Mouse (Mus musculus) megakaryocyte-erythroid progenitor cell, adult 5-6 weeks (primary cell): ENCODE results near the gene 5730480H06Rik. TPM values are rescaled to one million over a fixed set of nuclear protein-coding genes. Genes with fewer than 3 reads are reported as not detected.

Source experiments
- ATAC-seq: replicated peaks from 2 replicates; pipeline ENCODE4 v1.8.0; 2016; ENCODE audit warnings: mild to moderate bottlenecking, inconsistent platforms; ENCODE audit not compliant: severe bottlenecking, poor library complexity, low FRiP score, low TSS enrichment
- total RNA-seq, 2 experiments: library from RNA; stranded (forward) in 1 of 2; stranded (reverse) in 1 of 2; fragments of 200-1000, 215-1000 nt in 1 of 2; fragments of >200 nt in 1 of 2; fragmentation: Nextera tagmentation in 1 of 2; gene quantifications; 2 replicates each; pipeline ENCODE4 v1.2.3; 2014 to 2017

The 5730480H06Rik gene
- total RNA-seq, 2 experiments from 2014 or later, result 9.3 to 43.0 TPM

DNA sequence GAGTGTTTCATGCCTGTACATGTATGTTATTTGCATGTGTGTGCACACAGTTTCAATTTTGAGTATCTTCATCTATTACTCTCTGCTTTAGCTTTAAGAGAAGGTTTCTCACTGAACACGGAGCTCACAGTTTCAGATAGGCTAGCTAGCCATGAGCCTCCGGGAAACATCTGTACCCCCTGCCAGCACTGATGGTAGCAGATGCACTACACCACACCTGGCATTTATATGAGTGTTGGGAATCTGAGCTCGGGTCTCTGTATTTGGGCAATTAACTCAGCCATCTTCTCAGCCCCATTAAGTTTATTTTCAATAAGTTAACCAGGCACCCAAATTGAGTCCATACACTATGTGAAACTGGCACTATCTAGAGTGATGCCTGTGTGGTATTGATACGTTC is 83.7 kb downstream of the 5730480H06Rik start:
- no peak for ATAC-seq

DNA sequence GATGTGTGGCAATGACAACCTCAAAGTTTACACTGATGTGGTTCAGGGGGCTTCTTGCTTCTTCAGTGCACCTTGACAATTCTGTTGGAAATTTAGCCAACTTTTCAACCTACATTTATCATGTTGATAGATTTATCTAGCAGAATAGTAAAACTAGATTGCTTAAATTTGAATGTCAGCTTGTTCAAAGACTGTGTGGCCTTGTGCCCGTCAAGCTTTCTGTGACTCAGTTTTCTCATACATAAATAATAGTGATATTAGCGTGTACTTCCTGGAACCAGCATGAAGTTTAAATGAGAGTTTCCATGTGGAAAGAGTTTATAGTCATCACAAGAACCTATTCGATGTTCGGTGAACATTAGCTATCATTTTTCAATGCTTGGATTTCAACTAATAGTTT is 84.5 kb downstream of the 5730480H06Rik start:
- ATAC-seq, result no peak

DNA sequence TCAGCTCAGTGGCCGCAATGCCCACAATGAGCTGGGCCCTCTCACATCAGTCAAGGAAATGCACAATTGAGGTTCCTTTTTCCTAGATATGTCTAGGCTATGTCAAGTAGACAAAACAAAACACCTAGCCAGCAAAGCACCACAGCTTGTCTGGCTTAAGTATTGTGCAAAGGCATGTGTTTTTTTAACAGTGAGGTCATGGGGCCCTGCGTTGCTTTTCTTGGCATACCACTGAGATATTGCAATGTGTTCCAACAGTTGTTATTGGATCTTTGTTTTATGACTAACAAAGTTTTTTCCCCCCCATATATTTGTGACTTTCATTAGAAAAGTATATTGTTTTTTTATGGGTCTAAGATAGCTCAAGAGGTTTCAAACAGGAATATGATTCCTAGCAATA is 92.0 kb downstream of the 5730480H06Rik start:
- ATAC-seq, result no peak

DNA sequence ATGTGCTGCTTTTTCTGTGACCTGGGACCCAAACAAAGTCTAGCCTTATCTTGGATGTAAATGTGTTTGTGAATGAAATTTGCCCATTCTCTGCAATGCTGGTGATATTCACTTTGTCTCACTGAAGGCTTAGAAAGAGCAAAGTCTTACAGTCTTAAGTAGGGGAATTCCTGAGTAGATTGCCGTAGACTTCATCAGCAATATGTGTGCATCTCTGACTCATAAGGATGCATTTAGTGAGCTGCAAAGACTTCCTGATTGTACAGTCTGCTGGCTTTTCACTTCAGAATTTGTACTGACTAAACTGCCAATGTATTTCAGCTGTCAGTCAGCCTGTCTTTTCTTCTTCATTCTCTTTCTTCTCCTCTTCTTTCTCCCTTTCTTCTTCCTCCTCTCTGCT is 94.2 kb downstream of the 5730480H06Rik start:
- no peak for ATAC-seq

DNA sequence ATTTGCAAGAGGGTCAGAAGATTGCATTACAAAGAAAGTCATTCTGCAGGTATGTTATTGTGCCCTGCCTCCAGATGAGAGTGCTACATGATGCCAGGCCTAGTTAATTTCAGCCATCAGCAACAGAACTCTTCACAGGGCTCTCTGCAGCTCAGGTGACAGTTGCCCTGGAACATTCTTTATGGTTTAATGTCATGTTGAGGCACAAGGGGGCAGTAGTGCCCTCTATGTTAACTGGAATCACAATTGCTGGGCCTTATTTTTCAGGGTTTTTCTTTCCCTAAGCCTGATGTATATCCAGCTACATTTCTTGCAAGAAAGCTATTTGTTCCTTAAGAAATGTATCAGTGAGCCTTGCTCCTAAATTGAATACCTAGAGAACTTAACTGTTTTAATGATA is 102.7 kb downstream of the 5730480H06Rik start:
- no peak for ATAC-seq

DNA sequence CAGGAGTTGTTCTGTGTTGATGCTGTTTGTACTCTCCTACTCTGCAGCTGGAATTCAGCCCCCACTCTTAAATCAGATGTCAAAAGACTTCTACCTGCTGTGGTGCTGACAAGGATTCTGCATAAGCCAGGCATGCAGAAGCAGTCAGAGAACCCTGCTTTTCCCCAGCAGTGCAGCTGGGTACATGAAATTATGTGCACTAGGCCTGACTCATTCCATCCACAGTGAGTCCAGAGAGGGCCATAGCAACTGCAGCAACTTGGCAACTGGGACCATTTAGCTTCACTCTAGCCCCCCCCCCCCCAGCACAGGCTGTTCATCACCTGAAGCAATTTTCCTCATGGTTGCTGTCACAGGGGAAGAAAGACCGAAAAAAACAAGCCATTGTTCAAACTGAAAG is 121.1 kb downstream of the 5730480H06Rik start:
- no peak for ATAC-seq

DNA sequence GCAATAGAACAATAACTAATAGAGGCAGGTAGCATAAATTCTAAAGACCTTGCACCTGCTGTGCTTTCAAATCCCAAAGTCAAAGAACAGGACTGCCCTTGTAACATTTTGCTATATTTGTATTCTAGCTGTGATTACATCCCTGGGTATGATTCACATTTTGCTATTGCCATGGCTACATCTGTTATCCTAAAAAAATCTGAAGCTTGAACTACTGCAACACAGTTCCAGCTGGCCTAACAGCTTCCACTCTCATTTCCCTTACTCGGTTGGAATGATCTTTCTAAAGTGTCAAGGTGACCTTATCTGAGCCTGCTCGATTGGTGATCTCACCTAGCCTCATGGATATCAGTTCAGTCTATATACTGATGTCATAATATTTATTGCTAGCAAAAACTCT is 132.5 kb downstream of the 5730480H06Rik start:
- ATAC-seq, result no peak
